Mouse (Mus musculus): Measurements from ENCODE around the gene Wdr82.

DNA sequence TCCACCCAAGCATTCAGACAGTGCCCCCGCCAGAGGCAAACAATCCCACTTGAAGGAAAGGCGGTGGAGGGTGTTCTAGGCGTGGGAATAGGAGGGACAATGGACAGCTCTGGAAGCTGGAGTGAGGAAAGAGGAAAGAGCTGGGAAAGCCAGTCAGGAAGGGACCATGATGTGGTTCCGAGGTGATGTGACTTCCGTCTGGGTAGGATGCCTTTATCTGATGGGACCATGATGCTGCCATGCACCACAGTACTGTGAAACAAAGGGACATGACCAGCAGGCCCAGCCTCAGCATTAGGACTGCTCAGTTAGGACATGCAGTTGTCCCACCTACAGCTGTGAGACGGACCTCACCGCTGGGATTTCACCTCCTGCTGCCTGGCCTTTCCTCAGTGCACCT is 60.5 kb downstream of the Wdr82 start:
- TF ChIP-seq POLR2A (IDR thresholded peaks at IDR 0.05; ENCODE audit: low read depth, low read length) (no peak), CTCF (IDR thresholded peaks at IDR 0.05; ENCODE audit: extremely low read depth, insufficient read length, insufficient replicate concordance, low read depth, low read length) (no peak)

All from small intestine, adult 2 months (tissue).